Mouse (Mus musculus): Measurements from ENCODE around the gene Ryr2.

Gene Ryr2

DNA sequence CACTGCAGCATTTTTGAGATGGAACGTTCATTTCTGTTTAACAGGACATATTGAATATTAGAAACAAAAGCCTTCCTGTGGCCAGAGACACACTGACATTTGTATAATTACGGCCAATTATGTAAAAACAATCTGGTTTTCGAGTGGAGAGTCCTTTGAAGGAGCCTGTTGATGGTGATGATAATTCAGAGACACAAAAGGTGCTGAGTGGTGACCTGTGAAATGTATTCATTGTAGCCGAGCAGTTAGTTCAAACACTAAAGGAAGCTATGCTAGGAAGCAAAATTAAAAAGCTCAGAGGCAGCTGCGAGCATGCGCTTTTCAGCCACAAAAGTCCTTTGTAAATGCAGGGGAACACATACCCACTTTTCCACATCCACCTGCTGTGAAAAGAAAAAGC is 203.9 kb downstream of the Ryr2 start:
- in situ Hi-C loops (cut with MboI; ENCODE audit: unreplicated experiment in 2 of 2), result no loop called here

DNA sequence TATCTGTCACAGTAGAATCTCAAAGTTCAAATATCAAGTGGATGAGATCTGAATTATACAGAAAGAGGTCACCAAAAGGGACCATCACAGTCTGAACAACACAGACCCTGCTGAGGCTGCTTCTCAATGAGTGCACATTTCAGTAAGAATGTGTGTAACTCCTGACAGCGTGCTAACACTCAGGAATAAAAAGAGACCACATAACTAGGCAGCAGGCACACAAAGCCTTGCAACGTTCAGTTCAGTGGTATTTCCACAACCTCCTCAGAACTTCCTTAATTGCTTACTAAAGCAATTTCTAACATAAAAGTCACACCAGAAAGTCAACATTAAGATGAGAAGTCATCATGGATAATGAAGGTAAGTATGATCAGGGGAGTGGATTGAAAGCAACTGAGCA is 206.1 kb downstream of the Ryr2 start:
- in situ Hi-C loops (cut with MboI; ENCODE audit: unreplicated experiment in 2 of 2), result no loop called here

DNA sequence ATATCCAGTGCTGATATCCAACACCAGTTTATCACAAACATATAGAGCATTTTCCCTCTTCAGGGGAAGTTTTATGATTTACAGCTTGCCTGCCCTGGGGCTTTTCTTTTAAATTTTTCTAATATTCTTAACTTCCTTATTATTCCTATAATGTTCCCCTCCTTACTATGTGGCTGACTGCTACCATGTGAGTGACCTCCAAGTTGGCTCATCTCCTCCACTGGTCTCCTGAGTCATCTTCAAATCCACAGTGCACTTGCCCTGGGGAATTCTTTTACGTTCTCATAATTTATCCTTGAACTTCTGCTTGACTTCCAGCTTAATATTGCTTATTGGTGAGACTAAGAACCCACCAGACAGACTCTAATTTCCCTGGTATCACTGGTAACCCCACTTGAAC is 211.1 kb downstream of the Ryr2 start:
- in situ Hi-C loops (cut with MboI; ENCODE audit: unreplicated experiment in 2 of 2), result no loop called here

DNA sequence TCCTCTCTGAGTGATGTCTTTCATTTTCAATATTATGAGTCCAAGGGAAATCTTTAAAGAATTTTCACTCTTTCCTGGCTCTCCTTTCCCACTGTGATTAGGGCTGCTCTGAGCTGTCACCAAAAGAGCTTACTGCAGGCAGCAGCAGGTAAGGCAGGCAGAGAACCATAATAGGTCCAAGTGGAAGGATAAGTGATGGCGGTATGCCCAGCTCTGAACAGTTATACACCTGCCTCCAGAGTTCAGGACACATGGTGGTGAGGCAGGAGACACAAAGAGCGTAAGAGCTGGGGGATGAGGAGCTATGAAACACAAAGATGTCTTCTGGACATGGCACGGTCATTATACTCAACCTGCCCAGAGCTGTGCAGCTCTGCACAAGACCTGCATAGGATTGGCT is 215.0 kb downstream of the Ryr2 start:
- in situ Hi-C loops (cut with MboI; ENCODE audit: unreplicated experiment in 2 of 2), result no loop called here

DNA sequence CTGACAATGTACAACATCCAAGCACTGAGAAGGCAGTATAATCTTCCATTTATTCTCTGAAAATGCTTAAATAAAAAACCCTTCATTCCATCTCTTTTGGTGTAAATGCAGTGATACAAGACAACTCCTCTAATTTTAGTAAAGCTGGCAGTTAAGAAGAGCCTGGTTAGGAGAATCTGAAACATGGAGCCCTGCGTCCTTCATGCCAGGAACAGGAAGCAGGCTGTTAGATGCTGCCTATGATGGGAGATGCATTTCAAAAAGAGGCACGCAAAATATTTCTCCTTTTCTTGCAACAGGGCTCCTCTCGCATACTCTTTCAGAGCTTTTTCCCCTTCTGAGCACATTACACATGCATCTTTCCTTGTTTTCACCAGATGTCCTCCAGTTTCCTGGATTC is 215.6 kb downstream of the Ryr2 start:
- in situ Hi-C loops (cut with MboI; ENCODE audit: unreplicated experiment in 2 of 2), result no loop called here

DNA sequence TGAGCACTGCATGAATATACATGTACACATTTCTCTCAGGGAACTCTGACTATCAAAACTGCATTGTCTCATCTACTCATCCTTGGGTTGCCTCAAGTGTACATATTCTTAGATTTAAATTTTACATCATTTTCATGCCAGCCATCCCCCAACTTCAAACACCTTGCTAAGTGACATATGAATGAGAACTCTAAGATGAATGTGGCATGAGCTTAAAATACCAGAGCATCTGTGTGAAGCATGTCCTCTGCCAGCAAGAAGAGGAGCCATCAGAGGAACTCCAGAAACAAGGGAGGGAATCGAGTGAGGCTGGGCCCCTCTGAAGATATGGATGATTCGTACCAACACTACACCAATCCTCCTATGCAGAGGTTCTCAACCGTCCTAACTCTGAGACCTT is 222.6 kb downstream of the Ryr2 start:
- in situ Hi-C loops (cut with MboI; ENCODE audit: unreplicated experiment in 2 of 2), result no loop called here

DNA sequence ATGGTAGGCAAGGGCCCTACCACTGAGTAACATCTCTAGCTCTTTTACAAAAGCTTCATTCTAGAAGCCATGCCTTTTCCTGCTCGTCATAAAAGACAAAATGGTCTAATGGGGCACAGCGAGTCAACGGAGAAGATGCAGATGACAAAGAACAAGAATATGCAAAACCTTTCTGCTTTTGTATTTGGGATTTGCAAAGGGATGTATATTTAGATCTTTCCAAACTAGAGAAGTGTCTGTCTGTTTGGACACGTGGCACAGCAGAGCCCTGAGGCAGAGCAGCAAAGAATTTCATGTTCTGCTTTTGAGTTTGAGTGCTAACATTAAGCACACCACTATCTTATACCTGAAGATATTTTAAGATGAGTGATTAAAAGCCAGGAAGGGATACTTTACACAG is 224.4 kb downstream of the Ryr2 start:
- in situ Hi-C loops (cut with MboI; ENCODE audit: unreplicated experiment in 2 of 2), result no loop called here

DNA sequence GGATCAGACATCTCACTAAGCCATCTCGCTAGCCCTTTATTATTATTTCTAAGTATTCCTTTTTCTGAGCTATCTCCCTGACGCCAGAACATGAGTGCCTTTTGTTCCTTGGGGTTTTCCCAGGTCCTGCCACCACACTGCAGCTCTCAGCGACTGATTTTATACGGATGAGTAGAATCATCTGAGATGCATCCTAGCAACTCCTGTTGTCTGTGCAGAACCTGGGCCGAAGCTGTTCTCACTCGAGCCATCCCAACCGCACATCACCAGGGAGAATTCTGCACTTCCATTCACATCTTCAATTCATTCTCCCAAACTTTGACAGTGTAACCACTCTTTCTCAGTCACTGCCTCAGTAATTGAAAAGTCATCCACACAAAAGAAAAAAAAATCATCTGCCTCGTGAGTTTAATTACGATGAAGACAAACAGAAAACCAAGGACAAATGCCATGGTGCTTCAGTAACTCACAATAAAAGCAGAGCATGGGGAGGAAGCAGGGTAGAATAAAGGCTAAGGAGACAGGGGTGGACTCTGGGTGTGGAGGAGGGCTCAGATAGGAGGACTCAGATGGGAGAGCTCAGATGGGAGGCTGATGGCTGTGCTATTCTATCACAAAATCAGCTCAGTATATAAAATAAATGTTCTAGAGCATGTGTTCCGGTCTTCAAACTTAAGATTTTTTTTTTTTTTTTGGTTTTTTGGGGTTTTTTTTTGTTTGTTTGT is 226.1 kb downstream of the Ryr2 start:
- in situ Hi-C loops (cut with MboI; ENCODE audit: unreplicated experiment in 2 of 2), result no loop called here

DNA sequence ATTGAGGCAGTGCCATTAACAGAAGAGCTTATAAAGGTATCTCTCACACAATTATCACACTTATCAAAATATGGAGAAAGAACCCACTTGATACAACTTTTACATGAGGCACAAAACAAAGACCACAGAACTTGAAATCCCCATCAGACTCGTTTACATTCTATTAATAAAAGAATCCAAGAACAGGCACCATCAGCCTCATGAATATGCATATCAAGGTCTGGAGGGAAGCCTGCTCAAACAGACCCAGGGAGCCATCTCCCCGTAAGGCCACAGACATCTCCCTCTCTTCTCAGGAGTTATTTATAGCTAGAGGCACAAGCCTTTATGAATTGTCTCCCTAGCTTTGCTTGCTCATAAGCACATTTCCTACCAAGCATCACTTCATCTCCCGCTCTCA is 227.7 kb downstream of the Ryr2 start:
- in situ Hi-C loops (cut with MboI; ENCODE audit: unreplicated experiment in 2 of 2), result no loop called here

DNA sequence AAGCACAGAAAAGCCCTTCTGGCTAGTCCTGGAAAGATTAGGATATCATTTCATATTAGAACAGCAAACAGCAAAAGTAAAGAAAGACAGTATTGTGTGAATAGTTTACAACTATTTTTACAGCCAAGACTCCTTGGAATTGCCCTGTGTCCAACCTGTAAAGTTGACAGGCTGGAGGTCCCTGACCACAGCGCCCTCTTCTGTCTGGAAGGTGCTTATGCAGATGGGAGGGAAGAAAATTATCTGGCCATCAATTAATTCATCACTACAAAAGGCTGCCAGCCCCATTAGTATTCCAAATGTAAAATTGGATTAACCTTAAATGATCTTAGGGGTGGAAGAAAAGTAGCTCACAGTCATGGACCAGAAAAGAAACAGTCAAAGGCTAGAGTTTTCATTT is 231.9 kb downstream of the Ryr2 start:
- in situ Hi-C loops (cut with MboI; ENCODE audit: unreplicated experiment in 2 of 2), result no loop called here

DNA sequence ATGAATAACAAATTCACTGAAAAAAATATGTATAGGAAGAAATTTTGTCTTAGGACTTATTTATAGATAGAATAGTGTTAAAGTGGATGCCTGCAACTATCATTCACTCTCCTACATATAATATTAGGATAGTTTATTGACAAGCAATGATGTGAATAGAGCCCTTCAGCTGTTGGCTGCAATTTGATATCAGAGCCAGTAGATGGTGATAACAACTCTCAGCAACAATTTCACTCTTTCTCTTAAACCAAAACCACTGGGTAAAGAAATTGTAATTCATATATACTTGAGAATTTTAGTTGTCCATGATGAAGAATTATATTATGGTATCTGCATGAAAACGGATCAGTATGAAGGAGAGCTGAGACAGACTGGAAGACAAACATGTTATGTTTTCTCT is 236.8 kb downstream of the Ryr2 start:
- in situ Hi-C loops (cut with MboI; ENCODE audit: unreplicated experiment in 2 of 2), result no loop called here

DNA sequence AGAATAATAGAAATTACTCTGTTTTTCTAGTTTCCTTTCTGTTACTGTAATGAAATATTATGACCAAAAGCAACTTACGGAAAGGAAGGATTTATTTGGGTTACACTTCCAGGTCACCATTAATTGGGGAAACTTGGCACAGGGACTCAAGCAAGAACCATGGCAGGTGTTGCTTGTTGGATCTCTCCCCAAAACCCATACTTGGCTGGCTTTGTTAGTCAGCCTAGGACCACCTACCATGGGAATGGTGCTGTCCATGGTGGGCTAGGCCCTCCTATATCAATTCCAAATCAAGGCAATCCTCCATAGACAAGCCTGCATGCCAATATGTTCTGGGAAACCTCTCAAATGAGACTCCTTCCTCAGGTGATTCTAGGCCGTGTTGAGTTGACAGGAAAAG is 237.3 kb downstream of the Ryr2 start:
- in situ Hi-C loops (cut with MboI; ENCODE audit: unreplicated experiment in 2 of 2), result no loop called here

DNA sequence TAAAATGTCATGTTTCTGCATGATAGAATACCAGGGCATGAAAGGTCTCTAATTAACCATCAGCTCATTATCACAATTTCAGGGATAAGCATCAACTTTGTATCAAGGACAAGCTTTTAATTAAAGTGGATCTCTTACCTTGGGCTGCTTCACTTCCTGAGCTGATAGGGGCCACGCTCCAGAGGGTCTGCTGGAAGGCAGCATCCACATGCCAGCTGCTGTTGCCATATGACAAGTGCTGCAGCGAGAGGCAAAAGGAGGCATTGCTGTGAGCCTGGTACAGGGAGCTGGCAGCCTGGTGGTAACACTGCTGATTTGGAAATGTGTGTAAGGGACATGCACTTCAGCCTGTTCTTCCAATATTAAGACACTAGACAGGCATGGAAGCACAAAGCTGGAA is 237.8 kb downstream of the Ryr2 start:
- in situ Hi-C loops (cut with MboI; ENCODE audit: unreplicated experiment in 2 of 2), result no loop called here

DNA sequence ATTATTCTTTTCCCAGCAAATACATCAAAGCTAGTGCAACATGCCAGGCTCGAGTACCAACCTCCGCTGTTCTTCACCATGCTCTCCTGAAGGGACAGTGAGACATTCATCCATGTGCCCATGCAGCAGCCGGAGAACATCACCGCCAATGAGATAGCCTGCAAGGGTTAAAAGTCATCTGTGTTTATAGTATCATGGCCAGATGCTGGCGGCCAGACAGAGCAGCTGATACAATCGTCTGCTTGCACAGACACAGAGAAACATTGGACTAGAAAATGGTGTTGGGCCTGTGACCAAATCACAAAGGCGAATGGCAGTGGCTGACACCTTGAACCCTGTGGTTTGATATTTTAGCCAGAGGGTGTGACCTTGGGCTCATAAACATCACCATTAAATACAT is 238.7 kb downstream of the Ryr2 start:
- in situ Hi-C loops (cut with MboI; ENCODE audit: unreplicated experiment in 2 of 2), result no loop called here

DNA sequence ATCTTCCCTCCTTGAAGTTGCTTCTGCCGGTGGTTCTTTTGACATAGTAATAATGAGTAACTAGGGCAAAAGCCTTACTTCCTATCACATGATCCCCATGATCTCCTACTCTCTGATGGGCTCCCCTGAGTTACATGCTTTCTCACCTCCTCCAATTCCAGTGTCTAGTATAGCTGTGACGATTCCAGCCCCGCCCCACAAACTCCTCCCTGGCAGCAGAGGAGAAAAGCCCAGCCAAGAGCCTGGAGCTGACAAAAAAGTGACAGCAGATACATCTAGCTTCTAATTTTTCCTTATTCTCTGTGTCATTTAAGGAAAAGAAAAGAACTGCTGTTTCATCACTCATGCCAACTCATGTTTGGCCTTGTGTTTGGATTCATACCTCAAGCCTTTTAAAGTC is 241.5 kb downstream of the Ryr2 start:
- in situ Hi-C loops (cut with MboI; ENCODE audit: unreplicated experiment in 2 of 2), result no loop called here

DNA sequence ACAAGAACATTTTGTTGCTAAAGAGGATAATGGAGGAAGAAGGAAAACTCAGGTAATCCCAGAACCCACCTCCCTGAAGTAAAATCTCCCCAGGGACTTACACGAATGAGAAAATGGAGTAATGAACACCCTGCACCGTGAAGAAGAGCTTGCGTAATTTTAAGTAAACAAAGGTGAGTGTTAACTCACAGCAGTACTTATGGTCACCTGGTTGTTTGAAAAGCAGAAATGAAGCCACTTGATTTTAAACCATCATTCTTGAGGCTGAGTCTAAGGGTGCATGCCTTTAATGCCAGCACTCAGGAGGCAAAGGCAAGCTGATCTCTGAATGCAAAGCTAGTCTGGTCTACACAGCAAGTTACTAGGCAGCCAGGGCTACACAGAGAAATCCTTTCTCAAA is 255.1 kb downstream of the Ryr2 start:
- in situ Hi-C loops (cut with MboI; ENCODE audit: unreplicated experiment in 2 of 2), result no loop called here

DNA sequence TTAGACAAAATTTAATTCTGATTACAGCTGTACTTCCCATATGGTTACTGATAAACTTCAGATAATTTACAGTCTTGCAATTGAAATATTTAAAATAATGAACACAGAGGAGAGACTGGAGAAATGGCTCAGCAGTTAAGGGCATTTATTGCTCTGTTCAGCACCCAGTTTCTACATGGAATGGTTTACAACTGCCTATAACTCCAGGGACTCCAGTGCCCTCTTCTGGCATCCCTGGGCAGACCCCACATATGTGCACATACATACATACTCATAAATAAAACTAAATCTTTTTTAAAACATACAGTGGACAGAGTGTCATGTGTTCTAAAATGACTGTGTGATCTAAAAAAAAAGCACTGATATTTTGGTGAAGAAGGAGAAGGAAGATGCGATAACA is 262.9 kb downstream of the Ryr2 start:
- in situ Hi-C loops (cut with MboI; ENCODE audit: unreplicated experiment in 2 of 2), result no loop called here

DNA sequence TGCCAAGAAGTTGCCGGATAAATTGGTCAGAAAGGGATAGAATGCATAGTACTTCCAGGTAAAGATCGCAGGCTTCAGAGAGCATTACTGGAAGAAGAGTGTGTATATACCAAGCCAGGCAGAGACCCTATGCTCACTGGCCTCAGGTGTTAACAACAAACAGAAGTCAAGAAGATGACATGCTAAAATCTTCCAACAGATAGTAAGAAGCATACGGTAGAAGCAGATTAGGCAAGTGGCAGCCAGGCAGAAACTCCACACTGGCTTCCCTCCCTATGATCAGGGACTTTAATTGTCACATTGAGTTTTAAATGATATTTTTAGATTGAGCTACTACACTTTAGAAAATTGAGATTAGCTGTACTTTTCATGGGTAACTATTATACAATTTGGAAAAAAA is 268.9 kb downstream of the Ryr2 start:
- in situ Hi-C loops (cut with MboI; ENCODE audit: unreplicated experiment in 2 of 2), result no loop called here

DNA sequence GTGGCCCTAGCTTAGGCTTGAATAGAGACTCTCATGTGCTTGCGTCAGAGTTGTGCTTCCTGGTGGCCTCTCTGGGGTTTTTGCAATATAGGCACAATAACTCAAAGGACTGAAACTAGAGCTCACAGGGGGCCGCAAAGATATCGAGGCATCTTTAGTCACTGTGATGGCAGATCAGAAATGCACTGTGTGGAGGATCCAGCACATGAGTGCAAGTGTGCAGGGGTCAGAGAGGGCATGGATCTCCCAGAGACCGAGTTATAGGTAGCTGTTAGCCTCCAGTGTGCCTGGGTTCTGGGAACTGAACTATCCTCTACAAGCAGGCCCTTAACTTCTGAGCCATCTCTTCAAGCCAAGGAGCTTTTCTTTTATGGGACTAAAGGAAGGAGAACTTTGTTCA is 269.6 kb downstream of the Ryr2 start:
- in situ Hi-C loops (cut with MboI; ENCODE audit: unreplicated experiment in 2 of 2), result no loop called here

DNA sequence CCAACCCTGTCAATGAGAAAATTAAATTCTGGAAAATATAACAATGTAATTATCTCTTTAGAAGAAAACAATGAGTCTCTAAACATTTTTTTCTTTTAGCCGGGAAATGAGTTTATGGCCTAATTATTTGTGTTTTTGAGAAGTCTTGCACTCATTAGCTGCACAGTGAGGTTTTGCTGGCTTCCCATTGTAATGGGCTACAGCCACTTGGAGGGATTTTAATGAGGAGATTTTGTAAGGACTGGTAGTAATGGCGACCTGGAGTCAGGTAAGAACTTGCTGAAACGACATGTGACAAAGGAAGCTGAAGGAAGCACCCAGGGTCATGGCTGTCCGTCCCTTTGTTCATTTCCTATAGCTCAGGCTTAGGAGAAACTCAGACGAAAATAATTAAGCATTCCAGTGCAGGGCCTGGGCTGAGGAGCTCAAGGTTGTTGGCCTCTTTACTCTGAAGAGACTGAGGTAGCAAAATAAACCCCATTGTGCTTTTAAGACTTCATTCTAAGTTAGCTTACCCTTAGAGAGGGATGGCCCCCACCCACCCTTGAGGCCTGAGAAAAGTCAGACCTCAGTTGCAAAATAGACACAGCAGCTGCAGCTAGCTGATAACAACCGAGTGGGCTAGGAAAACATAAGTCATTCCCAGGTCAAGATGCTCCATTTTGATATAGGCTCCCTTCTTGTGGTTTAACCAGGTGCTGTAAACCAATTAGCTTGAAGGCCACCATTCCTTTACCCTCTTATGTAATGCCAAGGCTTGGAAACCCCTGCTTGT is 270.3 kb downstream of the Ryr2 start:
- in situ Hi-C loops (cut with MboI; ENCODE audit: unreplicated experiment in 2 of 2), result no loop called here

DNA sequence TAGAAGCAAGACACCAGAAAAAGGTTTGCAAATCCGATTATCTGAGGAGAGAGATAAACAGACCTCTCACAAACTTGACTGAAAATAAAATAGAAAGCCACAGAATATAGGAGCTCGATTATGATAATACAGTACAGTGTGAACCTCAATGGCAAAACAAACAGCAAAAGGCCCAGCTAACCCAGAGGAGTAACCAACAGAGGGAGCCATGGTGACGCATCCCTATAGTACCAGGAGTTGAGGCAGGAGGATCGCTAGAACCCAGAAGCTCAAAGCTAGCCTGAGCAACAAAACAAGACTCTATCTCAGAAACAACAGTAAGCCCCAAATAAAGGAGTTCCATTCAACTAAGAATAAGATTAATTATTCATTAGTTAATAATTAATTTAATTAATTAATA is 275.5 kb downstream of the Ryr2 start:
- in situ Hi-C loops (cut with MboI; ENCODE audit: unreplicated experiment in 2 of 2), result no loop called here

DNA sequence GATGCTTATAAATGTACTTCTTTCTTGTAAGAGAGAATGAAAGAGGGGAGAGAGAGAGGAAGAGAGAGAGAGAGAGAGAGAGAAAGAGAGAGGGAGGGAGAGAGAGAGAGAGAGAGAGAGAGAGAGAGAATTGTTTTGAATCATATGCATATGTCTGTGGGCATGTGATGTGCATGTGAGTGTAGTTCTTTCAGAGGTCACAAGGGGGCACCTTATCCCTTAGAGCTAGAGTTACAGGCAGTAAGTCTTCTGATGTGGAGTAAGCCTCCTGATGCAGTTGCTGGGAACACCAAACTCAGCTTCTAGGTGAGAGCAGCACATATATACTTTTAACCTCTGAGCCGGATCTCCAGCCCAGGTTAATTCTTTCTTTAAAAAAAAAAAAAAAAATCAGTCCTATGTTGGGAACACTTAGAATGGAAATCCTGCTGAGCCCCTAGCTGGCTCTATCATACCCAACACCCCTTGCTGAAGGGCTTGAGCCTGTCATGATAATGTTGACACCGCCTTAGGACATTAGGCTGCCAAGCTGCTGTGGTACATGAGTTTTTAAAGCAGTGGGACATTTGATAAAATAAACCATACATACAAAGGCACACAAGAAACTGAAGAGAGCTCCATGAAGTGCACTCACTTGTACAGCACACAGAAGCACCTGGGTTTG is 281.1 kb downstream of the Ryr2 start:
- in situ Hi-C loops (cut with MboI; ENCODE audit: unreplicated experiment in 2 of 2), result no loop called here
